Mouse (Mus musculus) lung, embryonic 15.5 days (tissue): Measurements from ENCODE around the gene Hsd3b2. TPM values are rescaled to one million over a fixed set of nuclear protein-coding genes. Genes with fewer than 3 reads are reported as not detected.

Experiments
- polyA plus RNA-seq: library from polyadenylated mRNA; unstranded; fragments of >200 nt; fragmentation: Nextera tagmentation; extraction: Ambion mirVana; gene quantifications from 2 replicates; pipeline ENCODE4 v1.2.1, GENCODE M21; 2015

Hsd3b2 gene
- polyA plus RNA-seq, 1 experiment from 2014 or later = 0.07 TPM

Other genes with a start within 250 kb of the Hsd3b2 start
- 0.11 TPM in 1 of 2 replicates, not detected in the other for gene Hsd3b4, start 214.0 kb downstream of the Hsd3b2 start, polyA plus RNA-seq
- gene Gm10681, start 135.7 kb downstream of the Hsd3b2 start, polyA plus RNA-seq = 0.11 TPM in 1 of 2 replicates, not detected in the other
- not detected in 2 replicates for gene Hsd3b5, start 94.3 kb downstream of the Hsd3b2 start, polyA plus RNA-seq
- gene Hsd3b3, start 38.6 kb upstream of the Hsd3b2 start, polyA plus RNA-seq = not detected in 2 replicates
- gene Hsd3b6, start 89.9 kb upstream of the Hsd3b2 start, polyA plus RNA-seq = 3.0 and 3.4 TPM in 2 replicates
- gene Hsd3b1, start 135.3 kb upstream of the Hsd3b2 start, polyA plus RNA-seq = 0.25 TPM in 1 of 2 replicates, not detected in the other
- gene Hao2, start 168.7 kb upstream of the Hsd3b2 start, polyA plus RNA-seq = 0.11 and 0.15 TPM in 2 replicates